Mouse (Mus musculus) hindbrain, embryonic 11.5 days (tissue): ENCODE data around the gene Lta. TPM values are rescaled to one million over a fixed set of nuclear protein-coding genes. Genes with fewer than 3 reads are reported as not detected.

Source experiments
- ATAC-seq: fragments of 200-750 bp; cut with Nextera tagmentation; 2 replicates; pipeline ENCODE4 v1.8.0; 2017; ENCODE audit warnings: mild to moderate bottlenecking, moderate TSS enrichment, moderate library complexity; ENCODE audit not compliant: low FRiP score
- DNase-seq: peaks from one replicate; pipeline ENCODE4 v3.0.0-alpha.2; 2015; ENCODE audit warnings: low spot score
- H3K27ac ChIP-seq: fragments of 300-500 bp; sonication (generic); 2 replicates; pipeline ENCODE4 v1.5.1; 2014; ENCODE audit warnings: mild to moderate bottlenecking, low read depth, low read length
- H3K27me3 ChIP-seq: fragments of 300-500 bp; sonication (generic); 2 replicates; pipeline ENCODE4 v1.6.1; 2014; ENCODE audit warnings: mild to moderate bottlenecking, low read length, moderate library complexity, mixed read lengths; ENCODE audit not compliant: control insufficient read depth, insufficient read depth
- H3K36me3 ChIP-seq: fragments of 300-500 bp; sonication (generic); 2 replicates; pipeline ENCODE4 v1.6.1; 2014; ENCODE audit warnings: mild to moderate bottlenecking, low read length, moderate library complexity, mixed read lengths; ENCODE audit not compliant: control insufficient read depth, insufficient read depth
- H3K4me1 ChIP-seq: fragments of 300-500 bp; sonication (generic); replicated peaks from 2 replicates; pipeline ENCODE4 v1.6.1; 2014; ENCODE audit warnings: low read length, mixed read lengths; ENCODE audit not compliant: control insufficient read depth, insufficient read depth
- H3K4me2 ChIP-seq: fragments of 300-500 bp; sonication (generic); replicated peaks from 2 replicates; pipeline ENCODE4 v1.6.1; 2014; ENCODE audit warnings: mild to moderate bottlenecking, low read depth, low read length
- H3K4me3 ChIP-seq: fragments of 300-500 bp; sonication (generic); 2 replicates; pipeline ENCODE4 v1.5.1; 2014; ENCODE audit warnings: low read depth, low read length
- H3K9ac ChIP-seq: fragments of 300-500 bp; sonication (generic); 2 replicates; pipeline ENCODE4 v1.6.1; 2014; ENCODE audit warnings: low read depth, low read length
- H3K9me3 ChIP-seq: fragments of 300-500 bp; sonication (generic); 2 replicates; pipeline ENCODE4 v1.6.1; 2016; ENCODE audit warnings: low read length; ENCODE audit not compliant: control insufficient read depth
- WGBS: fragments of 180-500 bp; shearing (Covaris S2); extraction: QIAGEN DNeasy Blood & Tissue Kit; methylation state at CpG from one replicate; pipeline ENCODE4 v1.1.7; 2014; 5-methylcytosine and 5-hydroxymethylcytosine counted together
- polyA plus RNA-seq: library from polyadenylated mRNA; unstranded; fragments of >200 nt; fragmentation: Nextera tagmentation; extraction: Ambion mirVana; gene quantifications from 2 replicates; pipeline ENCODE4 v1.2.1, GENCODE M21; 2014

Lta gene
- polyA plus RNA-seq, 1 experiment from 2014 or later, result not detected

DNA sequence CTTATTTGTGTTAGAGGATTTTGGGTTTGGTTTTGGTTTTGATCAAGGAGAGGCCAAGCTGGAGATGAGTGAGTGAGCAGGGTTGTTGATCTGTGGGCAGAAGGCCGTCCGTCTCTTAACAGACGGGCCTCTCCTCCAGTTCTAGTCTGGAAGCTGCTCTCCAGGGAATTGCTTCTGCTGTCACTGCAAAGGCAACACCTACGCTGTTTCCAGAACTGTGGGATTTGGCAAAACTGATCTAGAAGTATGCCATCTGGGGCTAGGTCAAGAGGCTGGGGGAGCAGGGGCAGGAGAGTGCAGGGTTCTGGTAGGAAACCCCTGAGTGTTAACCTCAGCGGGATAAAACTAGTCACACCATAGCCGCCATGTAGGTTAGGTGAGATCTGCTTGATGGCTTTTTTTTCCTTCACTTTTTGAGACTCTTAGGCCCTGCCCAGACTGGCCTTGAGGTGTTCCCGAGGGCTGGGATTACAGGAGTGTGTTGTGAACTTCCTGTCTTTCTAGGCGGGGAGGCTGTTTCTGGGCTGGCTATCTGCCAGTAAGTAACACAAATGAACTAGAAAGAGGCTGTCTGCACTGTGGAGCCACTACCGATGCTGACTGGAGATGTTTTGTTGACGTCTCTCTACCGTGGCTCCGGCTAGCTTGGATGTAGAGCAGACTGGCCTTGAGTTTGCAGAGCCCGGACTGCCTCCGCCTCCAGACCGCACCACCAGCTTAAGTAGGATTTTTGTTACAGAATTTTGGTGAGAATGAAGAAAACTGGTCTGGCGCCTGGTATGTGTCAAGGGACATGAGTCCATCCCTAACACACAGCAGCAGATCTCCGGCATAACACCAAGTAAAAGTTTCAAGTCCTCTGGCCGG, 28.2 kb upstream of the Lta start, which contains the start of gene Atp6v1g2:
Gene Atp6v1g2 (plus strand): TSS at position 547 of the 867 bp plus-strand sequence.
- Histone ChIP-seq H3K27ac (no peak within 1 kb of the TSS), H3K4me3 (peak within 1 kb of the TSS; percentile 46), H3K4me1 (0 out of 2 replicates have a peak, but pooled peaks cover 3% of the 10 kb centered on the region), H3K36me3 (no peaks in the 10 kb centered on the region), H3K4me2 (0 out of 2 replicates have a peak within 1 kb of the TSS, but pooled peaks have one; percentile 79), H3K27me3 (no peaks in the 10 kb centered on the region), H3K9ac (no peak within 1 kb of the TSS), H3K9me3 (no peaks in the 10 kb centered on the region)
- no peak for ATAC-seq
- no peak for DNase-seq
- 86% methylated on average over 18 of the region's 18 CpGs for WGBS

DNA sequence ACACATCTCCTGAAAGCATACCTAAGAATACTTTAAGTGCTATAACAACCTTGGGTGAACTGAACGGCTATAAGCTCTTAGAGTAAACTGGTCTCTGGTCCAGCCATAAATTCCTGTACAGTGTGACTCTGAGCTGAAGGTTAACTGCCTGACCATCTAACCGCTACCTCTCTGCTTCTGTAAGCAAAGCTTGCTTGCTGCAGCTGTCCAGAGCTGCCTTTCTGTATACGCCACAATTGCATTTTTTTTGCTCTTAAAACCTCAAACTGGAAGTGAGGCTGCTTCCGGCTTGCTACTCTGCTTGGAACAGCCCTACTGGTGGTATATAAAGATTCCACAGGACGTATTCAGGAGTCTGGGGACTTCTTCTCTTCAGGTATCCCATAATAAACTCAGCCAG, 27.5 kb upstream of the Lta start:
- no peak overlapping the region for H3K27ac ChIP-seq
- WGBS, result 93% methylated on average over 5 of the region's 5 CpGs

DNA sequence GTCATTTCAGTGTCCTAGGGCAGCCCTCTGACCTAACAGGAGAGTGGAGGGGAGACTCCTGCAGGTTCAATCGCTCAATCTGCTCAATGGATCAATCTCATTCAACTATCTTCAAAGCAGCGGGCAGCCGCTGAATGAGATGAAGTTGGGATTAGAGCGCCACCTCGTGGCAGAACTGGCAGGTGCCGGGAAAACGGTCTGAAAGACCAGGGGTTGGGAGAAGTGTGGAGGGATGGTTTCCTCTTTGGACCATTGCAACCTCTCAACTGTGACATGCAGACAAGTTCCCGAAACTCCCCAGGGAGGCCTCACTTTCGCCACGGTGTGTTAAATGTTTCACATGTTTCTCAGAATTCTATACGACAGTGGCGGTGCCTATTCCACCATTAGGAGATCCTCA, 26.9 kb upstream of the Lta start:
- no peaks in the 10 kb centered on the region for H3K9me3 ChIP-seq
- no peaks in the 10 kb centered on the region for H3K27me3 ChIP-seq
- no peak overlapping the region for H3K4me3 ChIP-seq
- no peaks in the 10 kb centered on the region for H3K36me3 ChIP-seq
- H3K4me1 ChIP-seq, result 0 out of 2 replicates have a peak, but pooled peaks cover 3% of the 10 kb centered on the region
- ATAC-seq (no peak), DNase-seq (peak; percentile 94)
- no peak overlapping the region for H3K4me2 ChIP-seq
- H3K27ac ChIP-seq, result no peak overlapping the region
- no peak overlapping the region for H3K9ac ChIP-seq
- 14% methylated on average over 12 of the region's 12 CpGs for WGBS

More for the DNA sequence above, 27.5 kb upstream of the Lta start:
- H3K4me3 ChIP-seq, result no peak overlapping the region
- H3K4me2 ChIP-seq, result no peak overlapping the region
- H3K9ac ChIP-seq, result no peak overlapping the region
- H3K27me3 ChIP-seq, result no peaks in the 10 kb centered on the region
- DNase-seq, result no peak
- 0 out of 2 replicates have a peak, but pooled peaks cover 3% of the 10 kb centered on the region for H3K4me1 ChIP-seq
- ATAC-seq, result no peak
- H3K9me3 ChIP-seq, result no peaks in the 10 kb centered on the region
- no peaks in the 10 kb centered on the region for H3K36me3 ChIP-seq

DNA sequence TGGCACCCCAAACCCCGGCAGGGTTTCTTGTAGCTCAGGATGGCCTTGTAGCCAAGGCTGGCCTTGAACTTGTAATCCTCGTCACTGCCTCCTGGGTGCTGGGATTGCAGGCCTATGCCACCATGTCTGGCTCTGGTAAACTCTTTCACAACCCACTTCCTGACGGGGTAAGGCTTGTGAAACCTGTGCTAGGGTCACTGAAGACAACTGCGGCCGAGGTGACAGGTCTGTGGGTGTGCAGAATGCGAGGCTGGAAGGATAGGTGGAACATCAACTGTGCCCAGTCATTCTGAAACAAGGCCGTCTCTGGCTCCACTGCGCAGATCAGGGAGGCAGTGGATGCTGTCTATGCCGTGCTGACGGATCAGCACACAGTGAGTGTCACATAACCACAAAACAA, 25.9 kb upstream of the Lta start:
- Histone ChIP-seq H3K4me2 (no peak overlapping the region), H3K4me1 (no peaks in the 10 kb centered on the region), H3K9me3 (no peaks in the 10 kb centered on the region), H3K27ac (no peak overlapping the region), H3K9ac (no peak overlapping the region), H3K36me3 (no peaks in the 10 kb centered on the region), H3K4me3 (no peak overlapping the region), H3K27me3 (no peaks in the 10 kb centered on the region)
- ATAC-seq (no peak), DNase-seq (no peak)
- 92% methylated on average over 10 of the region's 10 CpGs for WGBS

DNA sequence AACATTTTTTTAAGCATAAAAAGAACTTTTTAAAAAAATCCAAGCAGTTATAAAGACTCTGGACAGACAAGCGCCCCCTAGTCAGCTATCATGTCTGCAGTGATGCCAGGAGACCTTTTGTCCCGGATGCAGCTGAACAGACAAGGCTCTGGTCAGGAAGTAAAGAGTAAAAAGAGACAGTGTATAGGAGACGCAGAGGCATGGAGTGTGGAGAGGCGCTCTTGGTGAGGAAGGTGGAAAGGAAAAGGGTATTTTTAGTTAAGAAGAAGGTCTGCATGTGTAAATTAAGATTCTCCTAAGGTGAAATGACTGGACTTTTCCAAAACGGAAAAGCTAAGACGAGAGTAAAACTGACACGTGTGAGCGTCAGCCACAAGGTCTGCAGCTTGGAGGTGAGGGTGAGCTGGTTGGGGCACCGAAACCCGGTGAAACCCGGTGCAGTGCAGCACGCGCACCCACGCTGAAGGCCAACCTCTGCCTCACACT, 21.5 kb upstream of the Lta start:
- no peaks in the 10 kb centered on the region for H3K9me3 ChIP-seq
- no peaks in the 10 kb centered on the region for H3K27me3 ChIP-seq
- no peak overlapping the region for H3K4me3 ChIP-seq
- H3K9ac ChIP-seq, result no peak overlapping the region
- WGBS, result 89% methylated on average over 14 of the region's 14 CpGs
- ATAC-seq, result no peak
- H3K27ac ChIP-seq, result no peak overlapping the region
- no peak overlapping the region for H3K4me2 ChIP-seq
- no peak for DNase-seq
- no peaks in the 10 kb centered on the region for H3K4me1 ChIP-seq
- 0 out of 2 replicates have a peak, but pooled peaks cover 5% of the 10 kb centered on the region for H3K36me3 ChIP-seq

DNA sequence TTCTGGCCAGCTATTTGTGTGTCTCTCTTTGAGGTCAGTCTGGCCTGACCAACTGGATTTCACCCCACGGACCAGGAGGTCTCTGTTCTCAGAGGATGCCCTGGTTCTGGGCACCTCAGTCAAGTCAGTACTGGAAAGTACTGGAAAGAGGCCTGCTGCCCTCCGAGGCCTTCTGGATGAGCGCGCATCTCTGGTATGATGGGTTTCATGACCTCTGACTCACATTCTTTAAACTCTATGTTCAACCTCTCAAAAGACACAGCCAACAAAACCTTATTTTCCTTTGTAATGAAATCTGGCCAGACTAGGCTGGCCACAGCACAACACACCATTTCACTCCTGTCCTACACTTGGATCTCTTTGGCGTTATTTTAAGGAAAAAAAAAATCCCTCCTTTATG, 20.3 kb upstream of the Lta start:
- no peaks in the 10 kb centered on the region for H3K27me3 ChIP-seq
- no peaks in the 10 kb centered on the region for H3K4me1 ChIP-seq
- H3K9ac ChIP-seq, result no peak overlapping the region
- H3K36me3 ChIP-seq, result 0 out of 2 replicates have a peak, but pooled peaks cover 5% of the 10 kb centered on the region
- DNase-seq (no peak), ATAC-seq (no peak)
- H3K9me3 ChIP-seq, result no peaks in the 10 kb centered on the region
- no peak overlapping the region for H3K4me2 ChIP-seq
- no peak overlapping the region for H3K4me3 ChIP-seq
- 92% methylated on average over 5 of the region's 5 CpGs for WGBS
- no peak overlapping the region for H3K27ac ChIP-seq

DNA sequence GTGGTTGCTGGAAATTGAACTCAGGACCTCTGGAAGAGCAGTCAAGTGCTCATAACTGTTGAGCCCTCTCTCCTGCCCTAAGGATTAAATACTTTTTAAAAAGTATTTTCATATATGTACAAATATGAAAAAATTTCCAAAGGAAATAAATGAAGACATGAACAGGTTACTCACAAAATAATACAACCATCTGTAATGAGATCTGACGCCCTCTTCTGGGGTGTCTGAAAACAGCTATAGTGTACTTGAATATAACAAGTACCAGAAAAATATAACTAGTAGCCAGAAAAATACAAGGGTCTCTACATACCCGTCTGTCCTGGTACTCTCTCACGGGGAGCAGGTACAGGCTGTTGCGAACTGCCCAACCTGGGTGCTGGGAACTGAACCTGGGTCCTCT, 19.5 kb upstream of the Lta start:
- 96% methylated on average over 4 of the region's 4 CpGs for WGBS
- no peak for ATAC-seq
- Histone ChIP-seq H3K4me3 (no peak overlapping the region), H3K4me2 (no peak overlapping the region), H3K9me3 (no peaks in the 10 kb centered on the region), H3K36me3 (0 out of 2 replicates have a peak, but pooled peaks cover 5% of the 10 kb centered on the region), H3K27me3 (no peaks in the 10 kb centered on the region), H3K9ac (no peak overlapping the region), H3K4me1 (no peaks in the 10 kb centered on the region), H3K27ac (no peak overlapping the region)
- DNase-seq, result no peak

DNA sequence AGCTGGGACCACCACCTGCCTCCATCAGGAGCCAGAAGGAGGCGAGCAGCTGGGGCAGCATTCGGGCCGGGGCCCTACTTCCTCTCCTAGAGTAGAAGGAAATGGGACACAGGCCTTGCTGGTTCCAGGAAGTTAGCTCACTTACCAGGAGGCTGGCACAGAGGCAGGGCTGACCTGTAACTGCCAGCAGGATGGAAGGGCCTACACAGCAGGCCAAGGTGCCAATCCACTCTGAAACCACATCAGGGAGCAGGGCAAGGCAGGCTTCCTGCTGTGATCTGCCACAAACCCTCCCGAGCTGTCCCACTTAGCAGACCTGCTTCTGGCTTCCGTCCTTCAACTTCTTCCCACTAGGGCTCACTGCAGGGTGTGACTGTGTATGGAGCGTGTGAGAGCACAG, 17.1 kb upstream of the Lta start:
- Histone ChIP-seq H3K4me3 (no peak overlapping the region), H3K4me2 (no peak overlapping the region), H3K27ac (no peak overlapping the region), H3K27me3 (no peaks in the 10 kb centered on the region), H3K9me3 (no peaks in the 10 kb centered on the region), H3K4me1 (no peaks in the 10 kb centered on the region), H3K9ac (no peak overlapping the region), H3K36me3 (0 out of 2 replicates have a peak, but pooled peaks cover 5% of the 10 kb centered on the region)
- ATAC-seq (no peak), DNase-seq (no peak)
- WGBS, result 79% methylated on average over 6 of the region's 6 CpGs
